Mouse (Mus musculus): ENCODE measurements around the gene Fgf4.

Fgf4 gene

GRCm38 (mm10) chr7:144847067-144847466 is at the start of gene Fgf4:
Fgf4 (plus strand) TSS chr7:144847367.
- DNase-seq (ENCODE audit: low read depth, low spot score), result no peak

- no peak for DNase-seq (ENCODE audit: low read depth, low spot score)
These were observed 48.7 kb upstream of the Fgf4 start for GRCm38 (mm10) chr7:144798471-144798870.

GRCm38 (mm10) chr7:144807036-144807435 is 40.1 kb upstream of the Fgf4 start:
- DNase-seq (ENCODE audit: low read depth, low spot score), result no peak

- DNase-seq (ENCODE audit: low read depth, low spot score), result no peak
These were observed 39.1 kb upstream of the Fgf4 start for GRCm38 (mm10) chr7:144807976-144808577.

- no peak for DNase-seq (ENCODE audit: low read depth, low spot score)
These were observed 35.6 kb upstream of the Fgf4 start for GRCm38 (mm10) chr7:144811521-144811920.

GRCm38 (mm10) chr7:144821901-144822300 is 25.3 kb upstream of the Fgf4 start:
- DNase-seq (ENCODE audit: low read depth, low spot score), result no peak

- DNase-seq (ENCODE audit: low read depth, low spot score), result no peak
These were observed 23.2 kb upstream of the Fgf4 start for GRCm38 (mm10) chr7:144823988-144824387.

- DNase-seq (ENCODE audit: low read depth, low spot score), result no peak
These were observed 18.8 kb upstream of the Fgf4 start for GRCm38 (mm10) chr7:144828369-144828768.

- no peak for DNase-seq (ENCODE audit: low read depth, low spot score)
These were observed 9.2 kb upstream of the Fgf4 start, which contains the start of gene Fgf3 for GRCm38 (mm10) chr7:144837891-144838488. Fgf3 (plus strand) TSS chr7:144838083.

- DNase-seq (ENCODE audit: low read depth, low spot score), result no peak
These were observed 8.4 kb upstream of the Fgf4 start for GRCm38 (mm10) chr7:144838522-144839503.

- DNase-seq (ENCODE audit: low read depth, low spot score), result peak; percentile 3
These were observed 1.0 kb upstream of the Fgf4 start for GRCm38 (mm10) chr7:144846158-144846557.

GRCm38 (mm10) chr7:144851321-144851720 is 4.2 kb downstream of the Fgf4 start:
- no peak for DNase-seq (ENCODE audit: low read depth, low spot score)

- no peak for DNase-seq (ENCODE audit: low read depth, low spot score)
These were observed 7.8 kb downstream of the Fgf4 start for GRCm38 (mm10) chr7:144854966-144855365.

GRCm38 (mm10) chr7:144857158-144857557 is 10.0 kb downstream of the Fgf4 start:
- DNase-seq (ENCODE audit: low read depth, low spot score), result no peak

GRCm38 (mm10) chr7:144857826-144858342 is 10.7 kb downstream of the Fgf4 start:
- DNase-seq (ENCODE audit: low read depth, low spot score), result no peak

GRCm38 (mm10) chr7:144858702-144859101 is 11.5 kb downstream of the Fgf4 start:
- DNase-seq (ENCODE audit: low read depth, low spot score), result no peak

- DNase-seq (ENCODE audit: low read depth, low spot score), result no peak
These were observed 14.0 kb downstream of the Fgf4 start for GRCm38 (mm10) chr7:144861056-144861768.

GRCm38 (mm10) chr7:144861769-144862070 is 14.6 kb downstream of the Fgf4 start:
- no peak for DNase-seq (ENCODE audit: low read depth, low spot score)

- no peak for DNase-seq (ENCODE audit: low read depth, low spot score)
These were observed 15.0 kb downstream of the Fgf4 start for GRCm38 (mm10) chr7:144862126-144862525.

- DNase-seq (ENCODE audit: low read depth, low spot score), result no peak
These were observed 15.5 kb downstream of the Fgf4 start for GRCm38 (mm10) chr7:144862712-144863111.

GRCm38 (mm10) chr7:144863196-144863595 is 16.0 kb downstream of the Fgf4 start:
- no peak for DNase-seq (ENCODE audit: low read depth, low spot score)

Measured in skeletal muscle tissue, adult 2 months (tissue).